Mouse (Mus musculus) layer of hippocampus, postnatal 10 days (tissue): Measurements from ENCODE around the gene Gm11595. TPM values are rescaled to one million over a fixed set of nuclear protein-coding genes. Genes with fewer than 3 reads are reported as not detected.
"Not testable (repeated sequence)": the region's sequence is repeated elsewhere in the genome, so short reads cannot be mapped to it uniquely, and the experiment has no call there.

Source experiments
- DNase-seq, 2 experiments: peaks; one replicate each; pipeline ENCODE4 v3.0.0; 2021; ENCODE audit warnings: low spot score in 2 of 2
- long read RNA-seq: library from polyadenylated mRNA; stranded (forward); transcript quantifications from one replicate; pipeline ENCODE4 v2.0.0, GENCODE M21; 2023
- total RNA-seq, 2 experiments: library from RNA; stranded (reverse); gene quantifications; 2 replicates each; pipeline ENCODE4 v1.2.3; 2021

The Gm11595 gene
- total RNA-seq, result not detected
- long read RNA-seq, result 0 reads

- DNase-seq, result not testable (repeated sequence)
Observed at GRCm38 (mm10) chr11:99772813-99773212, at the start of gene Gm11595. TSS of gene Gm11595 (minus strand) at chr11:99772913.

GRCm38 (mm10) chr11:99815566-99815965 is 42.9 kb upstream of the Gm11595 start, which contains the start of gene Gm11564:
TSS of gene Gm11564 (minus strand) at chr11:99815666.
- DNase-seq, result not testable (repeated sequence)

GRCm38 (mm10) chr11:99809792-99810191 is 37.1 kb upstream of the Gm11595 start, which contains the start of gene Krtap4-13:
TSS of gene Krtap4-13 (minus strand) at chr11:99809892.
- not testable (repeated sequence) for DNase-seq

DNA sequence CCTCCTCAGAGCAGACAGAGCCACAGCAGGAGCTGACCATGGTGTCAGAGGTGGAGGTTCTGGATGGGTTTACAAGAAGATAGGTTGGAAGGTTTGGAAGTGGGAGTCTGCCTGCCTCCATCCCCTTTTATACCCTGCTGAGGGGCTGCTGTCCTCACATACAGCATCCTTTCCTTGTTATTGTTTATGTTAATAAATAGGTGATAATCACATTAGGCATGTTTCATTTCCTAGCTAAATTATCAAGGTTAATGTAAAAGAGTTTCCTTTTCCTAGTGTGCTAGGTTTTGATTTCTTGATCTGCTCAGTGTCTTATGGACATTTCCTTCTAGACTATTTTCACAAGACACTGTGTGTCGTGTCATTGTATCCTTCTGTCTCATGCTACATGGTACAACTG is 31.6 kb upstream of the Gm11595 start, which contains the start of gene Gm11554:
Gene Gm11554 (minus strand): TSS at position 101 of the 400 bp plus-strand sequence.
- DNase-seq, result not testable (repeated sequence)

GRCm38 (mm10) chr11:99798832-99799231 is 26.1 kb upstream of the Gm11595 start, which contains the start of gene Gm11569:
TSS of gene Gm11569 (minus strand) at chr11:99798932.
- DNase-seq, result not testable (repeated sequence)

- DNase-seq, result no peak
Observed at GRCm38 (mm10) chr11:99793367-99793766, 20.7 kb upstream of the Gm11595 start, which contains the start of gene Gm11596. TSS of gene Gm11596 (minus strand) at chr11:99793467.

GRCm38 (mm10) chr11:99784900-99785299 is 12.2 kb upstream of the Gm11595 start, which contains the start of gene Krtap4-9:
TSS of gene Krtap4-9 (plus strand) at chr11:99785200.
- DNase-seq, result not testable (repeated sequence)

- DNase-seq, result no peak
Observed at GRCm38 (mm10) chr11:99780604-99781003, 7.9 kb upstream of the Gm11595 start, which contains the start of gene Krtap4-8. TSS of gene Krtap4-8 (minus strand) at chr11:99780704.

- DNase-seq, result no peak
Observed at GRCm38 (mm10) chr11:99778401-99778800, 5.7 kb upstream of the Gm11595 start.

GRCm38 (mm10) chr11:99768410-99768809 is 4.3 kb downstream of the Gm11595 start:
- DNase-seq, result no peak

DNA sequence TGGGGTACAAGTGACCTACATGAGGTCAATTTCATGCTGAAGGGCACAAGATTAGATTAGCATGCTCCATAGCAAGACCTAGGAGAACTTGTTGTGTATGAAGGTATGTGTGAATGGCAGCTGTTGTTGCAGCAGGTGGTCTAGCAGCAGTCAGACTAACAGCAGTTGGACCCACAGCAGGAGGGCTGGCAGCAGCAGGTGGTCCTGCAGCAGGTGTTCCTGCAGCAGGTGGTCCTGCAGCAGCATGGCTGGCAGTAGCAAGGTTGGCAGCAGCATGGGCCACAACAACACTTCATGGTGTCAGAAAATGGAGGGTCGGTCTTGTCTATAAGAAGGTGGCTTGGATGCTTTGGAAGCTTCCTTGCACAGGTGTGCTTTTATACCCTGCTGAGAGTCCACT is 13.8 kb downstream of the Gm11595 start:
- no peak for DNase-seq

DNA sequence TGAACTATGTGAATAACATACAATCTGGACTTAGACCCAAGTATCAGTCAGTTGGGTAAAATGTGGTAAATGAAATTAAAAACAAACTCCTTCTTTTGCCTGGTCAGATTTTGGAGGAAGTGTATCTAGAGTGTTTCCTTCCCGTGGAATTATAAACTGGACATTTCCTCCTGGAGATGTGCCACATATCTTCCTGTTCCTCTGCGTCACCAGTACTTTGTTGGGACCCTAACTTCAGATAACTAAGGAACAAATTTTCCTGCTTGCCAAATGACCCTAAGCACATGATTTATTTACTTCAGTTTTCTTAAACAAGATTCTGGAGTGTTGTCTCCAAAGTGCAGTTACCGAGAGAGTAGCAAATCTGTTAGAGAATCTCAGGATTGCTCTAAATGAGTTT is 28.7 kb downstream of the Gm11595 start:
- no peak for DNase-seq

DNA sequence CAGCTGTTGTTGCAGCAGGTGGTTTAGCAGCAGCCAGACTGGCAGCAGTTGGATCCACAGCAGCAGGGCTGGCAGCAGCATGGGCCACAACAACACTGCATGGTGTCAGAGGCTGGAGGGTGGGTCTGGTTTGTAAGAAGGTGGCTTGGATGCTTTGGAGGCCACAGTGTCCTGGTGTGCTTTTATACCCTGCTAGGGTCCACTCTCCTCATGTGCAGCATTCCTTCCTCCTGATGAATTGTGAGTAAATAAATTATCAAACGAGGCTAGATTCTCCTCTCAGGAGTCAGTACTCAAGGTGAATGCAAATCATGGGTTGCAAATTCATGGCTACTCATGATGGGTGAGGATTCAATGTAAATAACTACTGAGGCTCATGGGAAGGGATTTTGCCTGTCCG is 38.5 kb downstream of the Gm11595 start, which contains the start of gene Gm14180:
Gene Gm14180 (minus strand): TSS at position 101 of the 400 bp plus-strand sequence.
- no peak for DNase-seq

DNA sequence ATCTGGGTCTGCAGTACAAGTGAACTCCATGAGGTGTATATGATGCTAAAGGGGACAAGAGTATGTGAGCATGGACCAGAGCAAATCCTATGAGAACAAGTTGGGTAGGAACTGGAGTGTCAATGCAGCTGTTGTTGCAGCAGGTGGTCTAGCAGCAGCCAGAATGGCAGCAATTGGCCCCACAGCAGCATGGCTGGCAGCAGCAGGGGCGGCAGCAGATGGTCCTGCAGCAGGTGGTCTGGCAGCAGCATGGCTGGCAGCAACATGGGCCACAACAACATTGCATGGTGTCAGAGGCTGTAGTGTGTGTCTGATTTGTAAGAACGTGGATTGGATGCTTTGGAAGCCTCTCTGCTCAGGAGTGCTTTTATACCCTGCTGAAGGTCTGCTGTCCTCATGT is 48.7 kb downstream of the Gm11595 start:
- DNase-seq, result no peak

Other genes starting within 250 kb of the Gm11595 start
- gene Krt40, start 229.8 kb downstream of the Gm11595 start, total RNA-seq, result not detected
- gene Krtap3-3, start 222.0 kb downstream of the Gm11595 start, total RNA-seq, result not detected
- not detected for gene Krtap3-2, start 216.1 kb downstream of the Gm11595 start, total RNA-seq
- not detected for gene Gm11939, start 213.4 kb downstream of the Gm11595 start, total RNA-seq
- gene Krtap3-1, start 206.3 kb downstream of the Gm11595 start, total RNA-seq, result not detected
- gene Krtap1-5, start 191.9 kb downstream of the Gm11595 start, total RNA-seq, result not detected
- not detected for gene Krtap1-4, start 189.3 kb downstream of the Gm11595 start, total RNA-seq
- not detected for gene Krtap1-3, start 181.6 kb downstream of the Gm11595 start, total RNA-seq
- not detected for gene Krtap9-3, start 174.8 kb downstream of the Gm11595 start, total RNA-seq
- gene Gm11938, start 169.6 kb downstream of the Gm11595 start, total RNA-seq, result not detected
- not detected for gene Gm11937, start 162.7 kb downstream of the Gm11595 start, total RNA-seq
- gene Krtap2-4, start 158.1 kb downstream of the Gm11595 start, total RNA-seq, result not detected
- gene Gm11562, start 152.5 kb downstream of the Gm11595 start, total RNA-seq, result not detected
- not detected for gene Krtap4-1, start 144.7 kb downstream of the Gm11595 start, total RNA-seq
- gene Krtap4-2, start 137.8 kb downstream of the Gm11595 start, total RNA-seq, result not detected
- not detected for gene Krtap4-7, start 128.8 kb downstream of the Gm11595 start, total RNA-seq
- gene Gm11555, start 122.7 kb downstream of the Gm11595 start, total RNA-seq, result not detected
- gene Gm11563, start 114.0 kb downstream of the Gm11595 start, total RNA-seq, result not detected
- not detected for gene Krtap4-6, start 107.0 kb downstream of the Gm11595 start, total RNA-seq
- not detected for gene Gm14190, start 82.2 kb downstream of the Gm11595 start, total RNA-seq
- gene Gm14180, start 38.6 kb downstream of the Gm11595 start, total RNA-seq, result not detected
- not detected for gene Krtap4-8, start 7.8 kb upstream of the Gm11595 start, total RNA-seq
- not detected for gene Krtap4-9, start 12.3 kb upstream of the Gm11595 start, total RNA-seq
- not detected for gene Gm11596, start 20.6 kb upstream of the Gm11595 start, total RNA-seq
- gene Gm11569, start 26.0 kb upstream of the Gm11595 start, total RNA-seq, result not detected
- not detected for gene Gm11554, start 31.5 kb upstream of the Gm11595 start, total RNA-seq
- not detected for gene Krtap4-13, start 37.0 kb upstream of the Gm11595 start, total RNA-seq
- not detected for gene Gm11564, start 42.8 kb upstream of the Gm11595 start, total RNA-seq
- gene 2300003K06Rik, start 65.2 kb upstream of the Gm11595 start, total RNA-seq, result not detected
- not detected for gene Krtap4-16, start 78.7 kb upstream of the Gm11595 start, total RNA-seq
- gene Gm11568, start 85.0 kb upstream of the Gm11595 start, total RNA-seq, result not detected
- not detected for gene Gm11559, start 91.6 kb upstream of the Gm11595 start, total RNA-seq
- not detected for gene Krtap9-1, start 100.5 kb upstream of the Gm11595 start, total RNA-seq
- gene Gm11567, start 106.3 kb upstream of the Gm11595 start, total RNA-seq, result not detected
- gene Krtap31-1, start 135.0 kb upstream of the Gm11595 start, total RNA-seq, result not detected
- gene Gm11565, start 141.8 kb upstream of the Gm11595 start, total RNA-seq, result not detected
- gene Krtap31-2, start 163.4 kb upstream of the Gm11595 start, total RNA-seq, result not detected
- not detected for gene Krtap9-5, start 175.6 kb upstream of the Gm11595 start, total RNA-seq
- gene Krtap29-1, start 206.1 kb upstream of the Gm11595 start, total RNA-seq, result not detected
- not detected for gene Krtap16-1, start 213.7 kb upstream of the Gm11595 start, total RNA-seq
- not detected for gene Krtap17-1, start 221.1 kb upstream of the Gm11595 start, total RNA-seq
- not detected for gene Krt33a, start 243.3 kb upstream of the Gm11595 start, total RNA-seq